Mouse (Mus musculus) neutrophil, adult 65 days (primary cell): Measurements from ENCODE around the gene Gm17093. TPM values are rescaled to one million over a fixed set of nuclear protein-coding genes. Genes with fewer than 3 reads are reported as not detected.

ENCODE experiments used
- total RNA-seq: library from RNA; stranded (reverse); gene quantifications from 2 replicates; pipeline ENCODE4 v1.2.4, GENCODE M21; 2023

Gene Gm17093
- total RNA-seq: not detected in 2 replicates

DNA sequence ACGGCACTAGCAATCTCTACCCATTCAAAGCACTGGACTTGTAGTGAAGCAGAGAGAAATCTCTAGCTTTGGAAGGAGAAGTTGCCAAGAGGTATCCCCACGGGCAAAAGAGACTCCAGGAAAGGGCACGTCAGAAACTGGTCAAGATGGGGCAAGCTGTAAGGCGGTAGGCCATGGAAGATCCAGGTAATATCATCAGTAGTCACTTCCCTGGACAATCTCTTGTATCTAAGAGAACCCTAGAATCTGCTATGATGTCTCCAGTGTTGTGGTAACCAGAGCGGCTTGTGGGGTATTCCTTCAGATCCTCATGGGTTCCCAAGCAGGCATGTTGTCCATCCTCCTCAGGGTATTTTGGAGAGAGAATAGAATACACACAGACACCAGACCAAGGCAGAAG lies at the start of gene Gm17093:
TSS of gene Gm17093 (plus strand) at position 301 of the 400 bp plus-strand sequence.

DNA sequence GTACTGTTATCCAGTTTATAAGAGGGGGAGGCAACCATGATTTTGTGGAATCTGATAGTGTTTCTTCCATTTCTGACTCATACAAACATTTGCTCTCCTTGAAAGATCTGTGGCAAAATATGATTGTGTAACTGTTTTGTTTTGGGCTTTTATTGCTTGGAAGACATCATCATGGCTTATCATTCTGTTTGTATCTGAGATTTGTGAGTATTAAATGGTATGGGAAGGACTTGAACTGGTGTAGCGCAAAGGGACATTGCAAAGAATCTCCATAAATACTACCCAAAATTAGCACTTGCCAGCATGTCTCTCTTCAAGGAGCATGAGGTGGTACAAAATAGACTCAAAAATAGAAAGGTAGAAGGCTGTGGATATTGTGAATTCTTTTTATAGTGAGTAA lies 25.9 kb upstream of the Gm17093 start, which contains the start of gene BC061237:
TSS of gene BC061237 (plus strand) at position 301 of the 400 bp plus-strand sequence.

Other genes with a start within 250 kb of the Gm17093 start
- gene Gm8220, start 232.7 kb upstream of the Gm17093 start, total RNA-seq: not detected in 2 replicates
- not detected in 2 replicates for gene Gm5930, start 179.7 kb upstream of the Gm17093 start, total RNA-seq
- not detected in 2 replicates for gene Gm8229, start 152.9 kb upstream of the Gm17093 start, total RNA-seq
- not detected in 2 replicates for gene Gm3371, start 107.6 kb upstream of the Gm17093 start, total RNA-seq
- gene Gm8232, start 84.6 kb upstream of the Gm17093 start, total RNA-seq: not detected in 2 replicates
- gene BC061237, start 25.8 kb upstream of the Gm17093 start, total RNA-seq: not detected in 2 replicates
- not detected in 2 replicates for gene Gm8247, start 64.9 kb downstream of the Gm17093 start, total RNA-seq
- gene Gm5624, start 109.7 kb downstream of the Gm17093 start, total RNA-seq: not detected in 2 replicates
- gene Gm8257, start 188.2 kb downstream of the Gm17093 start, total RNA-seq: not detected in 2 replicates
- not detected in 2 replicates for gene Gm8267, start 232.1 kb downstream of the Gm17093 start, total RNA-seq